Mouse (Mus musculus): ENCODE measurements at regions not wholly inside any gene's neighbourhood (a gene's known extent, or its start where the extent isn't known, plus 50 kb on each side); places are given as distances from the start of the nearest gene placed in this dataset.
A peak's percentile ranks its signal among the peaks of the same experiment; 100 is the strongest.

- in situ Hi-C loops (cut with MboI; ENCODE audit: low pct_ligation_motif_present, low pct_unique_long_range_greater_than_20kb, low sequenced_read_pairs), result no loop called here
- no peak overlapping the region for H3K27ac ChIP-seq (ENCODE audit: insufficient read depth, low read depth)
- no peaks in the 10 kb centered on the region for H3K4me1 ChIP-seq (ENCODE audit: control insufficient read depth in 1 of 2, insufficient read depth in 2 of 2)
- H3K36me3 ChIP-seq (replicated peaks in 1 of 2; ENCODE audit: control insufficient read depth in 1 of 2, insufficient read depth in 1 of 2, low read length in 1 of 2), result no peaks in the 10 kb centered on the region
- no peak overlapping the region for H3K4me3 ChIP-seq (replicated peaks in 1 of 3; ENCODE audit: low read depth in 2 of 3, low read length in 2 of 3, poor library complexity in 1 of 3)
- no peaks in the 10 kb centered on the region for H3K79me2 ChIP-seq (replicated peaks; ENCODE audit: control insufficient read depth, extremely low read depth, insufficient read depth, poor library complexity, severe bottlenecking)
- H3K9ac ChIP-seq (ENCODE audit: insufficient read depth, low read depth), result no peak overlapping the region
- no peak for TF ChIP-seq MAX (IDR thresholded peaks at IDR 0.05; ENCODE audit: low read length)
- TF ChIP-seq ZNF384 (IDR thresholded peaks at IDR 0.05; ENCODE audit: low read depth, low read length), result no peak
- TF ChIP-seq JUND (conservative IDR thresholded peaks at IDR 0.05; ENCODE audit: low read depth, low read length), result no peak
- no peak for TF ChIP-seq NRF1 (IDR thresholded peaks at IDR 0.05; ENCODE audit: low read depth, low read length)
- no peak for TF ChIP-seq MXI1 (IDR thresholded peaks at IDR 0.05; ENCODE audit: low read depth, low read length)
- no peaks in the 10 kb centered on the region for H3K27me3 ChIP-seq (replicated peaks)
- dilution Hi-C loops (cut with MboI; ENCODE audit: extremely low pct_ligation_motif_present, extremely low pct_unique_long_range_greater_than_20kb, low sequenced_read_pairs), result no loop called here
- DNase-seq (ENCODE audit: extremely low read depth), result no peak
- H3K4me2 ChIP-seq (ENCODE audit: insufficient read depth, low read depth, poor library complexity, severe bottlenecking), result no peak overlapping the region
- H3K9me3 ChIP-seq (replicated peaks; ENCODE audit: low read length), result no peaks in the 10 kb centered on the region
Observed at GRCm38 (mm10) chr4:55288456-55288855, 61.4 kb upstream of the Rad23b start.

GRCm38 (mm10) chr4:55292277-55292676 lies 57.6 kb upstream of the Rad23b start:
- Histone ChIP-seq H3K9ac (ENCODE audit: insufficient read depth, low read depth) (no peak overlapping the region), H3K4me2 (ENCODE audit: insufficient read depth, low read depth, poor library complexity, severe bottlenecking) (no peak overlapping the region), H3K4me1 (ENCODE audit: control insufficient read depth in 1 of 2, insufficient read depth in 2 of 2) (peaks cover 6 to 13% of the 10 kb centered on the region in 2 experiments), H3K27ac (ENCODE audit: insufficient read depth, low read depth) (no peak overlapping the region), H3K9me3 (replicated peaks; ENCODE audit: low read length) (no peaks in the 10 kb centered on the region), H3K4me3 (replicated peaks in 1 of 3; ENCODE audit: low read depth in 2 of 3, low read length in 2 of 3, poor library complexity in 1 of 3) (no peak overlapping the region), H3K36me3 (replicated peaks in 1 of 2; ENCODE audit: control insufficient read depth in 1 of 2, insufficient read depth in 1 of 2, low read length in 1 of 2) (no peaks in the 10 kb centered on the region), H3K27me3 (replicated peaks) (no peaks in the 10 kb centered on the region), H3K79me2 (replicated peaks; ENCODE audit: control insufficient read depth, extremely low read depth, insufficient read depth, poor library complexity, severe bottlenecking) (no peaks in the 10 kb centered on the region)
- dilution Hi-C loops (cut with MboI; ENCODE audit: extremely low pct_ligation_motif_present, extremely low pct_unique_long_range_greater_than_20kb, low sequenced_read_pairs) (no loop called here), in situ Hi-C loops (cut with MboI; ENCODE audit: low pct_ligation_motif_present, low pct_unique_long_range_greater_than_20kb, low sequenced_read_pairs) (no loop called here)
- peak; percentile 58 for DNase-seq (ENCODE audit: extremely low read depth)
- no peak for TF ChIP-seq E2F4 (IDR thresholded peaks at IDR 0.05; ENCODE audit: insufficient replicate concordance, low read depth, low read length)
- TF ChIP-seq TCF12 (IDR thresholded peaks at IDR 0.05; ENCODE audit: low read depth, low read length), result no peak
- no peak for TF ChIP-seq IRF4 (IDR thresholded peaks at IDR 0.05; ENCODE audit: low read depth, low read length)
- TF ChIP-seq HCFC1 (IDR thresholded peaks at IDR 0.05; ENCODE audit: low read depth, low read length), result no peak
- TF ChIP-seq KAT2A (IDR thresholded peaks at IDR 0.05; ENCODE audit: insufficient replicate concordance, low read length), result no peak
- TF ChIP-seq JUND (conservative IDR thresholded peaks at IDR 0.05; ENCODE audit: low read depth, low read length), result no peak
- no peak for TF ChIP-seq TBP (conservative IDR thresholded peaks at IDR 0.05; ENCODE audit: low read depth, low read length)
- TF ChIP-seq ZKSCAN1 (IDR thresholded peaks at IDR 0.05; ENCODE audit: borderline replicate concordance, low read depth, low read length), result no peak
- TF ChIP-seq MYC (IDR thresholded peaks at IDR 0.05; ENCODE audit: low read depth, low read length), result 0 out of 2 replicates have a peak, but pooled peaks have one; percentile 41
- no peak for TF ChIP-seq MXI1 (IDR thresholded peaks at IDR 0.05; ENCODE audit: low read depth, low read length)
- no peak for TF ChIP-seq RCOR1 (conservative IDR thresholded peaks at IDR 0.05; ENCODE audit: low read depth, low read length)
- TF ChIP-seq MAFK (IDR thresholded peaks at IDR 0.05; ENCODE audit: insufficient replicate concordance, low read length), result no peak
- TF ChIP-seq CHD1 (IDR thresholded peaks at IDR 0.05; ENCODE audit: low read depth, low read length), result no peak
- TF ChIP-seq CTCF (conservative IDR thresholded peaks at IDR 0.05 in 1 of 2, IDR thresholded peaks at IDR 0.05 in 1 of 2; ENCODE audit: low read depth in 2 of 2, low read length in 2 of 2), result peak; percentile 32 to 73; a peak in 2 of 4 replicates
- no peak for TF ChIP-seq CHD2 (IDR thresholded peaks at IDR 0.05; ENCODE audit: low read length)
- peak; percentile 67 for TF ChIP-seq RAD21 (IDR thresholded peaks at IDR 0.05; ENCODE audit: low read depth, low read length)
- TF ChIP-seq NRF1 (IDR thresholded peaks at IDR 0.05; ENCODE audit: low read depth, low read length), result no peak
- TF ChIP-seq MEF2A (IDR thresholded peaks at IDR 0.05; ENCODE audit: borderline replicate concordance, low read depth, low read length), result no peak
- no peak for TF ChIP-seq USF2 (conservative IDR thresholded peaks at IDR 0.05; ENCODE audit: low read depth, low read length)
- TF ChIP-seq JUN (IDR thresholded peaks at IDR 0.05; ENCODE audit: insufficient read depth, low read depth, low read length), result no peak
- TF ChIP-seq ZMIZ1 (IDR thresholded peaks at IDR 0.05; ENCODE audit: low read depth, low read length), result no peak
- peak; percentile 77 for TF ChIP-seq SMC3 (IDR thresholded peaks at IDR 0.05; ENCODE audit: low read depth, low read length)
- TF ChIP-seq MAX (IDR thresholded peaks at IDR 0.05; ENCODE audit: low read length), result no peak

All from CH12.LX (cell line).